Mouse (Mus musculus) cerebellum, adult 9-11 months (tissue): ENCODE results near the gene Trf.

ENCODE experiments used
- DNase-seq: peaks from one replicate; pipeline ENCODE4 v3.0.0; 2022

Trf gene

GRCm38 (mm10) chr9:103230151-103230951, at the start of gene Trf, which contains the start of gene Gm20425:
Gene Trf (minus strand): TSS chr9:103230444.
Gene Gm20425 (minus strand): TSS chr9:103230307.
- peak; percentile 35 for DNase-seq

- no peak for DNase-seq
Observed at GRCm38 (mm10) chr9:103276876-103277275, 46.6 kb upstream of the Trf start.

GRCm38 (mm10) chr9:103275676-103276075, 45.4 kb upstream of the Trf start:
- no peak for DNase-seq

- no peak for DNase-seq
Observed at GRCm38 (mm10) chr9:103274819-103275218, 44.6 kb upstream of the Trf start.

GRCm38 (mm10) chr9:103271104-103271503, 40.9 kb upstream of the Trf start:
- no peak for DNase-seq

- no peak for DNase-seq
Observed at GRCm38 (mm10) chr9:103265778-103266177, 35.5 kb upstream of the Trf start.

- no peak for DNase-seq
Observed at GRCm38 (mm10) chr9:103252906-103253305, 22.7 kb upstream of the Trf start.

- DNase-seq, result no peak
Observed at GRCm38 (mm10) chr9:103248618-103249017, 18.4 kb upstream of the Trf start.

GRCm38 (mm10) chr9:103246526-103247168, 16.4 kb upstream of the Trf start:
- DNase-seq, result no peak

- DNase-seq, result no peak
Observed at GRCm38 (mm10) chr9:103243640-103244039, 13.4 kb upstream of the Trf start.

GRCm38 (mm10) chr9:103241206-103241605, 11.0 kb upstream of the Trf start:
- no peak for DNase-seq

GRCm38 (mm10) chr9:103239471-103239870, 9.2 kb upstream of the Trf start:
- no peak for DNase-seq

GRCm38 (mm10) chr9:103234565-103235165, 4.4 kb upstream of the Trf start:
- peak; percentile 8 for DNase-seq

- DNase-seq, result no peak
Observed at GRCm38 (mm10) chr9:103234059-103234458, 3.8 kb upstream of the Trf start.

GRCm38 (mm10) chr9:103233006-103233395, 2.8 kb upstream of the Trf start:
- DNase-seq, result no peak

- no peak for DNase-seq
Observed at GRCm38 (mm10) chr9:103232232-103233005, 2.2 kb upstream of the Trf start.

- no peak for DNase-seq
Observed at GRCm38 (mm10) chr9:103229037-103229867, 992 bp downstream of the Trf start.

GRCm38 (mm10) chr9:103228370-103229003, 1.8 kb downstream of the Trf start:
- no peak for DNase-seq

- DNase-seq, result no peak
Observed at GRCm38 (mm10) chr9:103227760-103228159, 2.5 kb downstream of the Trf start.

GRCm38 (mm10) chr9:103226806-103227205, 3.4 kb downstream of the Trf start:
- no peak for DNase-seq

- DNase-seq, result no peak
Observed at GRCm38 (mm10) chr9:103225464-103225863, 4.8 kb downstream of the Trf start.

GRCm38 (mm10) chr9:103224721-103225120, 5.5 kb downstream of the Trf start:
- DNase-seq, result no peak
